Mouse (Mus musculus) left cerebral cortex, postnatal 10 days (tissue): ENCODE results near the gene Pjvk. TPM values are rescaled to one million over a fixed set of nuclear protein-coding genes. Genes with fewer than 3 reads are reported as not detected.

ENCODE experiments used
- DNase-seq, 2 experiments: peaks; one replicate each; pipeline ENCODE4 v3.0.0; 2021 to 2022; ENCODE audit warnings: low spot score in 2 of 2, mixed read lengths in 1 of 2; ENCODE audit errors: extremely low spot score in 1 of 2
- intact Hi-C: fragments of 180-260 bp; cut with DNase I; formaldehyde crosslinking; loops from one replicate; pipeline ENCODE4 v1.15.1; 2025
- total RNA-seq, 2 experiments: library from RNA; stranded (reverse); gene quantifications; 2 replicates each; pipeline ENCODE4 v1.2.3; 2021

Pjvk gene
- total RNA-seq, 2 experiments from 2014 or later = 0.71 to 0.75 TPM

GRCm38 (mm10) chr2:76695290-76695689 is 47.0 kb downstream of the Pjvk start:
- intact Hi-C loops = no loop called here
- DNase-seq = no peak

- intact Hi-C loops = no loop called here
- DNase-seq = no peak
Measured at GRCm38 (mm10) chr2:76702188-76702587, 53.9 kb downstream of the Pjvk start.

GRCm38 (mm10) chr2:76702751-76703150 is 54.5 kb downstream of the Pjvk start:
- intact Hi-C loops = no loop called here
- no peak for DNase-seq

GRCm38 (mm10) chr2:76705655-76706054 is 57.4 kb downstream of the Pjvk start:
- no peak for DNase-seq
- intact Hi-C loops = no loop called here

Other genes starting within 250 kb of the Pjvk start
- 10 to 100 TPM; 43.7 to 46.3 TPM for gene Osbpl6, start 242.0 kb upstream of the Pjvk start, total RNA-seq
- 10 to 100 TPM; 22.4 to 26.2 TPM for gene Prkra, start 461 bp upstream of the Pjvk start, total RNA-seq
- 1 to 10 TPM; 4.9 to 6.0 TPM for gene Fkbp7, start 24.6 kb downstream of the Pjvk start, total RNA-seq
- 10 to 100 TPM; 22.5 to 22.9 TPM for gene Plekha3, start 26.8 kb downstream of the Pjvk start, total RNA-seq